Mouse (Mus musculus): ENCODE results near the gene Tspan18.

DNA sequence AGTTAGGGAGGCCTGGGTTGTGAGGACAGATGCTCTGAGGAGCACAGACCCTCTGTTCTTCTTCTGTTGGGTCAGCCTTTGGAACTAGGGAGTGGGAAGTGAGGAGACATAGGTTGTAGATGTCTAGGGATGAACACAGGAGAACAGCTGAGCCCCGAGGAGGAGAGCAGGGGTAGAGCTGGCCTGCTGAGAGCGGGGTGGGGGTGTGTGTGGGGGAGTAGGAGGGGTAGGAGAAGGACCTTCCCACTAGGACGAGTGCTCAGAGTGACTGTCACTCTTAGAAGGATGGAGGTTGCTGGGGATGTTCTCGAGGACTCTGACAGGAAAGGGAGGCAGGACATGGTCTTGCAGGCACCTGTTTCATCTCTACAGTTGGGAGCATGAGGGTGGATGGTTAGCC, 140.5 kb downstream of the Tspan18 start:
- TF ChIP-seq CTCF (IDR thresholded peaks at IDR 0.05; ENCODE audit: low read depth) (no peak), EP300 (IDR thresholded peaks at IDR 0.05; ENCODE audit: low read depth) (no peak)

Measured in liver, embryonic 14.5 days (tissue).